Mouse (Mus musculus): ENCODE data around the gene Cdk5r2. TPM values are rescaled to one million over a fixed set of nuclear protein-coding genes. Genes with fewer than 3 reads are reported as not detected.

The Cdk5r2 gene
- total RNA-seq, 2 experiments from 2014 or later = 193 to 196 TPM

DNA sequence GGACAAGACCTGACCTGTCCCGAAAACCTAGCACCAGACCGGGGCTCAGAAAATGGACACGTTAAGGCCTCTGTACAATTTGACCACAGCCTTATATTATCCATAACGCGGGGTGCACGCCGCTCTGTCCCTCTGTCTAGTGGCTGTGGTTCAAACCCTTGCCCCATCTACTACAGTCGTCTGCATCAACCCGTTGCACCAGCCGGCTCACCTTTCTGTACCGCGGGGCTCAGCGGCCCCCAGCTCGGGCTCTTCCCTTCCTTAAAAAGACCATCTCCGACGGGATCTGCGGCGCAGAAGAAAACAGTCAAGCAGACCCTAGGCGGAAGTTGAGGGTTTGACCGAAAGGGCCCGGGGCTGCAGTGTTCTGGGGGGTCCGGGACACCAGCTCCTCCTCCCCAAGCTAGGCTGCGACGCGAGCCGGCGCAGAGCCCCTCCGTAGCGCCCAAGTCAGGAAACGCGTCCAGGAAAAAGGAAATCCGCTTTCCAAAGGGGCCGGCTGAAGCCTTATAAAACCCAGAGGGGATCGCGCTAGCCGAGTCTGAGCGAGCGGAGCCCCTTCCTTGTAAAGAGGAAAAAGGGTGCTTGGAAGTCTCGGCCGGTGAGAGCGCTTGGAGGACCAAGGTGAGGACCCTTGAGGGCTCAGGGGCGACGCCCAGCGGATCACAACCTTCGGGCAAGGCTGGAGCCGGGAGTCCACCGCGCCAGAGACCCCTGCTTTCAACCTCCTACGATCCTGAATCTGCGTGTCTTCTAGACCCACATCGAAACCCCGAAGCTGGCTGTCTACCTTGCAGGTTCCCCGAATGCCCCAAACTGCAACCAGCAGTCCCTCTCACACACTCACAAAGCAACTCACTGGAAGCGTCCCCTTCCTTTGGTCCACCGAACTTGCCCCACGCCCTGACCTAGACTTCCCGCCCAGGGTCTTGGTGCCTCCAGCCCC is 29.7 kb downstream of the Cdk5r2 start:
- no peak for TF ChIP-seq CTCF (conservative IDR thresholded peaks at IDR 0.05)
- H3K4me3 ChIP-seq = no peak overlapping the region
- H3K27ac ChIP-seq = no peak overlapping the region
- DNase-seq (ENCODE audit: low spot score in 2 of 2) = no peak

DNA sequence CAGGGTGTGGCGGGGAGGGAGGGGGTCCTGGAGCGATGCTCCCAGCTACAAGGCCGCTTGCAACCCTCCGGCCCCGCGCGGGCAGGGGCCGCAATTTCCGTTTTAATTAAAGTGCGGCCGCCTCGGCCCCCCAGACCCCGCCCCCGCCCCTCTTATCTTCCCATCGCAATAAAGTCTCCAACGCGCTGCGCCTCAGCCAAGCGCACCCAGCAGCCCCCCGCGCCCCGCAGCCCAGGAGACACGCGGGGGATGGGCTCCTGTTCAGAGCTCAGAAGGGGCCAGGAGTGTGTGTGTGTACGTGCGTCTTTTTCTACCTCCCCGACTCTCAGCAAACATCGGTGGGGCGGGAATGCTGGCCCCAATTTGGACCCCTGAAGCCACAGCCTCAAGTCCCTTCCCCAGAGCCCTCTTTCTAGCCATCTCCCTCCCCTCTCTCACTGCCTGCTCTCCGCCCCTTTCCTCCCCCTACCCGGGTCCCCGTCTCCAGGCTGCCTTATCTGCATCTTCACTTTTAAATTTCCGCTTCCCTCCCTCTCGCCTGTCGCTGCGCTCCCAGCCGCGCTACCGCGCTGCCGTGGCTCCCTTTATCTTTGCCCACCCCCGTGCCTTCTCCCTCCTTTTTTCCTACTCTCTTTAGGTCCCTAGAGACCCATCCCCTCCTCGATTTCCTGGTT is 30.8 kb downstream of the Cdk5r2 start, which contains the start of gene Fev:
TSS of gene Fev (minus strand) at position 51 of the 674 bp plus-strand sequence.
- no peak for DNase-seq (ENCODE audit: low spot score in 2 of 2)
- TF ChIP-seq CTCF (conservative IDR thresholded peaks at IDR 0.05) = no peak
- Histone ChIP-seq H3K4me3 (no peak within 1 kb of the TSS), H3K27ac (no peak within 1 kb of the TSS)

DNA sequence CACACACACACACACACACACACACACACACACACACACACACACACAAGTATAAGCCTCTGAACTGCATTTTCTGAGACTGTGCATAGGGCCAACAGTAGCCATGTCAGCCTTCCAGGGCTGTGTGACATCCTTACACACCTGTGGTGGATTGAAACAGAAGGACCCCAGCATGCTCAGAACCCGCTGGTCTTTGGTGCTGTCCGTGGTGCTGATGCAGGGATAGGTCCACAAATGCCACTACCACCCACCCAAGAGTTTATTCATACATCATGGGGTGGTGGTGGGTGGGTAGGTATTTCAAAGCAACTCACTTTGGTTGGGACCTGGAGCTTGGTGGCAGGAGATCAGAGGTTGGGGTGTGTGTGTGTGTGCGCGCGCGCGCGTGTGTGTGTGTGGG is 36.8 kb downstream of the Cdk5r2 start:
- no peak overlapping the region for H3K27ac ChIP-seq
- no peak for TF ChIP-seq CTCF (conservative IDR thresholded peaks at IDR 0.05)
- DNase-seq (ENCODE audit: low spot score in 2 of 2) = no peak
- H3K4me3 ChIP-seq = no peak overlapping the region

DNA sequence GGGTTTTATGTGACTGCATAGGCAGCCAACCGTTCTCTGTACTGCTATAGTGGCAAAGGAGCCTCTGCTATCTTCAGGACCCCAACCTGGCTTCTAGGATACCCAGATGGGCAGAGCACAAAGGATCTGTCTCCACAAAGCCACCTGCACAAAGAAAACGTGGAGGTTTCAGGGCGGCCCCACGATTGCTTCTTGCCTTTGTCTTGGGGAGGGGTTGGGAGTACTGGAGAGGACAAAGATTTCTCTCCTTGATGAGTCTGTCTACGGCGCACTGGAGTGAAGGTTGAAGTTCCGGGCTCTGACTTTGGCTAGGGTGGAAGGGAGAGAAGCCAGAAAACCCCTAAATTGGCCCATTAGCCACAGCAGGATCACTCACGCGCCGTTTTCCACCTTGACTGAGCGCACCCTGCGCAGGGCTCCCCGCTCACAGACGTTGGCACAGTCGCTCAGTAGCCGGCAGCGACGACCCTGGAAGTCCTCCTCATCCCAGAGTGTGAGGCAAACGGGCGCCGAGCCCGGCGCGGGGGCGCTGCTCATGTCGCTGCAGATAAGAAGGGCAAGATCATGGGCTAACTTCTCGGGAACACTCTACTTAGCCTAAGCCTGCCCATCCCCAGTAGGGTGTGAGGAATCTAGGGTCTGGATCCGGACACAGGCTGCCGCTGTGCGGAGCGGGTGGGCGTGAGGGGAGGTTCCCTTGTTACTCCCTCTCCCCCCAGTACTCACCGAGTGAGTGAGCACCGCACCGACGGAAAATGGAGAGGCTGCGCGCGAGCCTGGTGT is 37.8 kb downstream of the Cdk5r2 start:
- H3K27ac ChIP-seq = no peak overlapping the region
- no peak for TF ChIP-seq CTCF (conservative IDR thresholded peaks at IDR 0.05)
- H3K4me3 ChIP-seq = peak overlapping the region; percentile 18; the same call in 1 of the 2 replicates
- DNase-seq (ENCODE audit: low spot score in 2 of 2) = no peak

DNA sequence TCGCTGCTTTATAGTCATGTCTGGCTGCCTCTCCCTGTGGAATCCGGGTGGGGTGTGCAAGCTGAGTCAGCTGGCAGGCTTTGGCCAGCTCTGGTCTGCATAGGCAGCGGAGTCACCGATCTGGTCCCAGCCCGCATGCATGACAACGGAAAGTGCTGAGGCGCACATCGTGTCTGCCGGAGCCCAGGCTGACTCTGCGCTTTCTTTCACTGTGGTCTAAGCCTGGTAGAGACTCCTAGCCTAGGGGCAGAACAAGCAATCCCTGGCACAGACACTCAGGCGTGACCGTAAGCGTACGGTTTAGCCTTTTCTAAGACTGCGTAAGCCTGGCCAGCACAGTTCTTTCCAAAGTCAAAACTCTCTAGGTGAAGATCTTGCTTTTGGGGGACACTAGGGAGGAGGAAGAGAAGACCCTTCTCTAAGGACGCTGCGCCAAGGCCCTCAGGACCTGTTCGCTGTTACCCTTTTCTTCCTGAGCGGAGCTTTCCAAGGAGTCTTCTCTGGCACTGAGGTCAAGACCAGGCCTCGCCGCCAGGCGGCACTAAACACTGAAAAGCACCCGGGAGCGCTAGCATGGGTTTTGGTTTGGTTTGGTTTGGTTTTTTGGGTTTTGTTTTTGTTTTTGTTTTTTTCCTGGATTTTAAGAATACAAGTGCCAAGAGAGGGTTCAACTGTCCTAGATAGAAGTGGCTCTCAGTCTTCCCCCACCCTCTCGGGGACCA is 38.6 kb downstream of the Cdk5r2 start, which contains the start of gene Cryba2:
TSS of gene Cryba2 (minus strand) at position 10 of the 722 bp plus-strand sequence.
- peak in 1 of 2 experiments; percentile 47 for DNase-seq (ENCODE audit: low spot score in 2 of 2)
- peak; percentile 83 for TF ChIP-seq CTCF (conservative IDR thresholded peaks at IDR 0.05)
- Histone ChIP-seq H3K4me3 (peak within 1 kb of the TSS; percentile 18; the same call in 1 of the 2 replicates), H3K27ac (no peak within 1 kb of the TSS)

DNA sequence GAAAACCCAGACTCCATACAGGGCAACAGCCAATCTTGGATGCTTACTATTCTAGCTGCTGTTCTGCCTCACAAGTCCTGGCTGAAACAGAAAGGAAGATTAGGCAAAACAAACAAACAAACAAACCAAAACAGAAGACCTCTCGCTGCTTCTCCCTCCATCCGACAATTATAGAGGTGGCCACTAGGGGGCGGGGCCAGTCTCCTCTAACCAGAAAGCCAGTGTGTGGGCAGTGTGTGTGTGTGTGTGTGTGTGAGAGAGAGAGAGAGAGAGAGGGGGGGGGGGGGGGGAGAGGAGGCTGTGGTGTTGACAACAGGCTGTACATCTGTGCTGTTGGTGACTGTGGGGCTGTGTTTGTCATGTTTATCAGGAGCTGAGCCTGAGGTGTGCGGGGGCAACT is 40.2 kb downstream of the Cdk5r2 start:
- TF ChIP-seq CTCF (conservative IDR thresholded peaks at IDR 0.05) = peak; percentile 74
- DNase-seq (ENCODE audit: low spot score in 2 of 2) = peak; percentile 53 to 79
- Histone ChIP-seq H3K4me3 (no peak overlapping the region), H3K27ac (no peak overlapping the region)

DNA sequence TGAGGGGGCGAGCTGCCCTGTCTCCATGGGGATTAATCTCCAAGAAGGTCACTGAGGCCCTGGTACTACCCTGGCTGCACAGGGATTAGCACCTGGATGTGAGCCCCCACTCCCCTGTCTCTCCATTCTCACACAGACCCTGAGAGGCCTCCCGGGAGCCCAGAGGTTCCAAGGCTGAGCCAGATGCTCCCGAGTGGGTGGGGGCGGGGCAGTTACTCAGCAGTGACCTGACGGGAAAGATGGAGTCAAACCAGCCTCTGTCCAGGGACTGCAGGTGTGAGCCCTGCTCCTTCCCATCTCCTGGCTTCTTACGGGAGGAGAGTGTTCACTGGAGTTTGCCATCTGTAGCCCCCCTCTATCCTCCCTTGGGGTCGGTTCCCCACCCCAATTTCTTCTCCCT is 43.2 kb downstream of the Cdk5r2 start:
- TF ChIP-seq CTCF (conservative IDR thresholded peaks at IDR 0.05) = no peak
- Histone ChIP-seq H3K27ac (no peak overlapping the region), H3K4me3 (no peak overlapping the region)
- no peak for DNase-seq (ENCODE audit: low spot score in 2 of 2)

DNA sequence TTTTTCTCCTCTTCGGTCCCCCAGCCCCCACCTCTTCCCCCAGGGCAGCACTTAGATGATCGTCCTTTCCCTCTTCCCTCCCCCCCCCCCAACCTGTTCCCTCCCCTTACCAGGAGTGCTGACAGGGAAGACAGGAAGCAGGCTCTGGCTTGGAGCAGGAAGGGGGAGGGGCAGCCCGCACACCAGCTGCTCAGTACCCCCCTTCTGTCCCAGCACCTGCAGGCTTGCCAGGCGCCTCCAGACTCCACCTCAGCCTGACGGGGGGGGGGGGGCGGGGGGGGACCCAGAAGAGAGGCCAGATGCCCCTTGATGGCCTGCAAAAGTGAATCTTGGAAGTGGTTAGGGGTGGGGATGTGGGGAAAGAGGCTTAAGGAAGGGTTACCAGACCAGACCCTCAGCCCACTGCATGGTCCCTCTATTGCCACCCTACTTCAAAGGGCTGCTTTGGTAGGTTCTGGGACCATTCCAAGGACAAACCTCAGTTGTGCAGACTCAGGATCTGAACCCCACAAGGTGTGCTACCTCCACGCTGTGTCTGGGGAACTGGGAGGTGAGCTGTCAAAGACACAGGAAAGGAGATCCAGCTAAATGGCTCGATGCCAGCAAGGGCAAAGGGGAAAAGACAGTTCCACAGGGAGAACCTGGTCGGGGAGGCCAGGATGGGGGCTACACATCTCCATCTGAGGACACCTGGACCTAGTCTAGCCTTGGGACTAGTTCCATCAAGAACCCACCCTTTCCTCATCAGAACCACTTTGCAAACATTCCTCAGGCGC is 44.1 kb downstream of the Cdk5r2 start:
- Histone ChIP-seq H3K4me3 (no peak overlapping the region), H3K27ac (no peak overlapping the region)
- no peak for DNase-seq (ENCODE audit: low spot score in 2 of 2)
- no peak for TF ChIP-seq CTCF (conservative IDR thresholded peaks at IDR 0.05)

DNA sequence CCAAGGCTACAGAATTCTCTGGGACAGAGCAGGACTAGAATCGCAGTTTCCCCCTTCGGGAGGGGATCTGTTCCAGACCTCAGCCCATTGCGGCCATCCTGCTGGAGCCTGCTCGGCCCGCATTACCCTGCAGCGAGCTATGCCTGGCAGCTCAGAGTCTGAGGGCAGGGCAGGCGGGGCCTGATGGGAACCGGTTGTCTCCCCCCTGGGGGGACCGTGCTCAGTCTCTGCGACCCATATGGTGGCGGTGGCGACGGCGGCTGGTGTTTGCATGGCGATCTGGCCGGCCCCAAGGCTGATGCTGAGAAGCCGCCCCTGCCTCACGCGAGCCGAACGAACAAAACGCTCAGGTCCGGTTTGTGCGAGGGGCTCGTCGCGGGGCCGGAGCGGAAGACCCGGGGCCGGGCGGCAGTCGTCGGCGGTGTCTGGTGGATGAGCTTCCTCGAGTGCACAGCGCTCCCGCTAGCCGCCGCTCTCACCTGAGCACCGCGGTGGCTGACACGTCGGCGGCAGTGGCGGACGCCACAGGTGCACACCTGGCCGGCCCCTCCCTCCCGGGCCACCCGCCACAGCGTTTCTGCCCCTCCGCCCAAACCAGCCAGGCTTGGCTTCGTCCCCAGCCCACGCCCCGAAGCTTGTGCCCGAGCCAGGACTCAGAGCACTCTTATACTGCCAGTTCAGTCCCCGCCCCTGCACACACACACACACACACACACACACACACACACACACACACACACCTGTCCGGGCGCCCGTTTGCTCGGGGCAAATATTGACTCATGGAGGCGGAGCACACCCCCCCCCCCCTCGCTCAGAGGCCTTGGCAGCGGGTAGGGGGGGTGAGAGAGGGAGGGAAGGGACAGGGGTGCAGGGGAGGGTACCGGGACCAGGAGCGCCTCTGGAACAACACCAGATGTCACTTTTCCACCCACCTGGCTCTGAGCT is 45.9 kb downstream of the Cdk5r2 start:
- Histone ChIP-seq H3K4me3 (no peak overlapping the region; the same call in 1 of the 2 replicates), H3K27ac (no peak overlapping the region)
- TF ChIP-seq CTCF (conservative IDR thresholded peaks at IDR 0.05) = no peak
- DNase-seq (ENCODE audit: low spot score in 2 of 2) = no peak

DNA sequence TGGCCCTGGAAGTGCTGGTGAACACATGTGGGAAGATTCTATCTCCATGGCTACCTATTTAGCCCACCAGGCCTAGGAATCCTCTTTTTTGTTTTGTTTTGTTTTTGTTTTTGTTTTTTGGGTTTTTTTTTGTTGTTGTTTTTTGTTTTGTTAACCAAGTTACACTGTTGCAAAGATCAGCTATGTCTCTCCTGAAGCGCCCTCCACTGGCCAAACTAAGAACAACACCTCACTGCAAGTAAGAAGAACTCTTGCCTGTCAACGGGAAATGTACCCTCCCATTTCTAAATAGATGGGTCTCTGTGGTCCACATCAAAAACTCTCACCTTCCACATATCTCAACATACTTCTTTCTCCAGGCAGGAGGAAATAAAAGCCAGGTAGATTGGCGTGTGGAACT is 47.0 kb downstream of the Cdk5r2 start:
- Histone ChIP-seq H3K4me3 (no peak overlapping the region), H3K27ac (no peak overlapping the region)
- peak in 1 of 2 experiments; percentile 81 for DNase-seq (ENCODE audit: low spot score in 2 of 2)
- TF ChIP-seq CTCF (conservative IDR thresholded peaks at IDR 0.05) = peak; percentile 83

Measured in layer of hippocampus, adult 2 months (tissue).